Mouse (Mus musculus): ENCODE data around the gene Nrgn.

Gene Nrgn

GRCm38 (mm10) chr9:37530031-37530887, 22.4 kb downstream of the Nrgn start:
- peak; percentile 52 for DNase-seq (ENCODE audit: low read depth, low spot score)

- no peak for DNase-seq (ENCODE audit: low read depth, low spot score)
These were observed 24.3 kb downstream of the Nrgn start for GRCm38 (mm10) chr9:37528225-37528970.

GRCm38 (mm10) chr9:37527396-37528224, 25.1 kb downstream of the Nrgn start, which contains the start of gene Esam:
Gene Esam (plus strand): TSS chr9:37528078.
- DNase-seq (ENCODE audit: low read depth, low spot score), result no peak

- no peak for DNase-seq (ENCODE audit: low read depth, low spot score)
These were observed 26.0 kb downstream of the Nrgn start for GRCm38 (mm10) chr9:37526443-37527395.

GRCm38 (mm10) chr9:37525461-37525860, 27.2 kb downstream of the Nrgn start:
- no peak for DNase-seq (ENCODE audit: low read depth, low spot score)

- no peak for DNase-seq (ENCODE audit: low read depth, low spot score)
These were observed 32.7 kb downstream of the Nrgn start for GRCm38 (mm10) chr9:37519995-37520394.

DNA sequence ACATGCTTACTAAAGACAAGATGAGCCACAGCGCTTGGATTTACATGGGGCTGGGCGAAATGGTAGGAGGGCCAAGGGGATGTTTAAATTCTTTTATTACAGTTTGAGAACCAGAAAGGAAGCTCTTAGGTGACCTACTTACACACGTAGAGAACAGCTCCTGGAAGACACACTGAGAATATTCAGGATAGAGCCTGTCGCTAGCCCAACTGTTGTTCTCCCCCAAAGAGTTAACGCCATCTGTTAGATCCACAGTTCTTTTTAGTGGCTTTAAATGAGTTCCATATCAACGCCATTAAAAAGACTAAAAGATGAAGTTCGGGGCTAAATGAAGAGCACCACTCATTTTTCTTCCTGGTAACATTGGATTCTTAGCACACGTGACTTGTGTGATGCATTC, 33.7 kb downstream of the Nrgn start:
- no peak for DNase-seq (ENCODE audit: low read depth, low spot score)

DNA sequence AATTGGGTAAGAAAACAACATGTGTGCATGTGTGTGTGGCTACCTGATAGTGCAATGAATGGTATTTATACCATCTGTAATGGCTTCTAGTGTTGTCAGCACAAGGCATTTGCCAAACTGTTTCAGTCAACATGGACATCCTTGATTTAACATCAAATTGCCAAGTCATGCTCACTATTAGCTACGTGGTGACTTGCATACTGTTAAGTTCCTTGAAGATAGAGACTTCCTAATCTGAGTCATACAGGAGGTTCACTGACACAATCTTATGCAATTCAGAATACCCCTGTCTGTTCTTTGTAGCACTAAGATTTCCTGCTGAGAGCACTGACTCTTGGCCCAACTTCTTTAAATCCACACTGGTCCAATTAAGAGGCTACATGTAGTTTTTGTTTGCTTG, 35.2 kb downstream of the Nrgn start:
- DNase-seq (ENCODE audit: low read depth, low spot score), result no peak

GRCm38 (mm10) chr9:37514456-37514855, 38.2 kb downstream of the Nrgn start:
- DNase-seq (ENCODE audit: low read depth, low spot score), result no peak

- DNase-seq (ENCODE audit: low read depth, low spot score), result no peak
These were observed 40.6 kb downstream of the Nrgn start for GRCm38 (mm10) chr9:37512097-37512496.

DNA sequence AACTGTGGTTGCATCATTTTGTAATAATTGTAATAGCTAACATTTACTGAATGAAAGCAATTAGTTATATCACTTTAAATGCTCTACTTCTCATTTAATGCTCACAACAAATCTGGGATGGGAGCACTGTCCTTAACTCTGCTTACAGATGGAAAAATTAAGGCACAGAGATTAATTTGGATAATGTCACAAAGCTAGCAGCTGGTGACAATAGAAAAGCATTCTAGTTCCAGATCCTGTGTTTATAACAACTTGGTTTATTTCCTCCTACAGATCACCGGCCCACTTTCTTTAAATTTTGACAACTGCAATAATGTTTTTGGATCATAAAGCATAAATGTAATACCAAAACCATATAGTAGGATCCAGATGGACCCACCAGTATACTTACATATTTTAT, 46.7 kb downstream of the Nrgn start:
- DNase-seq (ENCODE audit: low read depth, low spot score), result no peak

GRCm38 (mm10) chr9:37504348-37504747, 48.4 kb downstream of the Nrgn start:
- no peak for DNase-seq (ENCODE audit: low read depth, low spot score)

DNA sequence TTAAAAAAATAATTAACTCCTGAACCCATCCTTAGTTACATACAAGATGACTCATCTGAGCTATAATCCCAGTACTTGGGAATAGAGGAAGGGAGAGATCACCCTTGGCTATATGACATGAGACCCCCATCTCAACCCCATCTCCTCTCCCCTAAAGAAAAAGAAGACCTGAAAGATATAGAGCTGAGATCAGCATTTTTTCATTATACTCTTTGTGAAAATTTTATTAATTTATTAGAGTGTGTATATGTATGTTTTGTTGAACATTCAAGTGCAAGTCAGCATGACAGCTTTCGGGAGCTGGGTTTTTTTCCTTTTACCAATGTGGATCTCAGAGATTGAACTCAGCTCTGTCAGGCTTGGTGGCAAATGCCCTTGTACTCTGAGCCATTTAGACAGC, 51.5 kb downstream of the Nrgn start:
- DNase-seq (ENCODE audit: low read depth, low spot score), result no peak

DNA sequence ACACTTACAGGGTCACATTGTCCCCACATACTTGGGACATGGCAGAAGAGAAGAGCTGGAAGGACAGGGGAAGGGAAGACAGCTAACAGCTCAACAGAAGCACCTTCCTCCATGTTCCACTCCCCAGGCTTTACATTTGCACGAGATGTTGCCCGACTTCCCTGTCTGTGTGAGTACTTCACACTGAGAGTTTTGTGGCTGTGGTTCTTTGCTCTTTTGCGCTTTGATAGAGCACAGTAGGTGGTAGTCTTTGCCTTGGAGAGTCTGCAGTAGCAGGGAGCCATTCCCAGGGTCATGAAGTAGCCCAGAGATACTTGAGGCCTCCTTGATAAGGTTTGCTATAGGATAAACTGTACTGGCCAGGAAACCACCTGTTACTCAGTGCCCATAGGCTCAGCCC, 52.5 kb downstream of the Nrgn start:
- DNase-seq (ENCODE audit: low read depth, low spot score), result no peak

GRCm38 (mm10) chr9:37496325-37496724, 56.4 kb downstream of the Nrgn start:
- DNase-seq (ENCODE audit: low read depth, low spot score), result no peak

DNA sequence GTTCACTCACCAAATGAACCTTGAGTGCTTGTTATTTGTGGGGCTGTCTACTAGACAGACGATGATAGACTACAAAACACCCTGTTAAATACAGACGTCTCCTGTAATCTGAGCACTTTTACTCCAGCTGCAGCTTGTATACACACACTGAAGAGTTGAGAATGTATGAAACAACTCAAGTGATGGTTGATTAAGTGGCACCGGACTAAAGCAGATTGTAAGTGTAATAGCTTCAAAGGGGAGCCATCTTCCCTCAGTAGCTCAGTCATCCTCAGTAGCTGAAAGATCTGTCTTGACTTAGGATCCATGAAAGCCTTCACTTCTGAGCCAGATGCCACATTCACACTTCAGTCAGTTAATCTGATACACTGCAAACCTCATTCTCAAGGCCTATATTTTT, 56.9 kb downstream of the Nrgn start:
- no peak for DNase-seq (ENCODE audit: low read depth, low spot score)

All from mesoderm, embryonic 11.5 days (tissue).